ENCODE assay signal across 9 mouse cellular contexts in the genomic region with DNA sequence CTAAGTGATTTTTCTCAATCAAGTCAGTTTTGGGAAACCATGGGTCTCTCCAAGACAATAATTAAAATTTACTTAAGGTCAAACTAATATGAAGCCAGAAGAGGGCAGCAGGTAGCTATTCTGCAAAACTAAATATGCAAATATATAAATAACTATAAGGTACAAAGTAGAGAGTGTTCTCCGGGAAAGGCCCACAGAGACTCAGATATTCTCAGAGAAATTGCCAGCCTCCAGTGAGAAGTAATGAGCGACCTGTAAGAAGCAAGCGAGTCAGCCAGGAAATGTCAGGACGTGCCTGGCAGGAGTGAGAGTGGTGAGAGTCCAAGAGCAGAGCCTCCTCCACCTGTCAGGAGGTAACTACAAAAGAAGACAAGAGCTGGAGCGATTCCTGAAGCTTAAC. TPM values are rescaled to one million over a fixed set of nuclear protein-coding genes. Genes with fewer than 3 reads are reported as not detected.
DNase-seq lines count a peak whose midpoint lies in the region; ATAC-seq and TF ChIP-seq lines count a peak whose summit lies in the region.
"Had no signal": no experiment of that assay in that cellular context is flagged by ENCODE, and none has a peak within 500 bp of the region (broad histone marks: within the 10 kb centered on the region; RNA-seq: fewer than 3 reads in every experiment).

No protein-coding gene starts in this region.

- no peak for TF ChIP-seq CTCF in thymus, adult 2 months (IDR thresholded peaks at IDR 0.05; ENCODE audit: borderline replicate concordance, control insufficient read depth, extremely low read depth, insufficient read depth, low read length, poor library complexity)

- H3K36me3 ChIP-seq in heart, embryonic 14.5 days (ENCODE audit: control insufficient read depth, insufficient read depth, low read length): no peaks in the 10 kb centered on the region
- H3K36me3 ChIP-seq in heart, embryonic 10.5 days: no peaks in the 10 kb centered on the region
- H3K36me3 ChIP-seq in thymus, adult 2 months (ENCODE audit: control insufficient read depth, insufficient read depth, low read length): no peaks in the 10 kb centered on the region
- H3K36me3 ChIP-seq: lung, embryonic 15.5 days had no signal

- H3K4me2 ChIP-seq in heart, embryonic 14.5 days (ENCODE audit: low read length): peak overlapping the region; percentile 39; the same call in 1 of the 2 replicates
- H3K4me2 ChIP-seq: lung, embryonic 15.5 days had no signal

- no peak for DNase-seq in heart, embryonic 10.5 days (ENCODE audit: low spot score)
- DNase-seq in thymus, adult 2 months: peak; percentile 15
- DNase-seq in thymus, adult 18-20 months: no peak
- DNase-seq in right cerebral cortex, postnatal 36 days (ENCODE audit: low spot score in 2 of 2): no peak
- DNase-seq in left cerebral cortex, postnatal 36 days (ENCODE audit: low spot score in 2 of 2): no peak
- no peak for DNase-seq in urinary bladder, postnatal 10 days (ENCODE audit: low spot score)

- WGBS in heart, embryonic 14.5 days: 36% methylated on average over 5 of the region's 5 CpGs
- WGBS in heart, embryonic 10.5 days: 57% methylated on average over 5 of the region's 5 CpGs
- 60% methylated on average over 5 of the region's 5 CpGs for WGBS in thymus, adult 2 months

- H3K27ac ChIP-seq in heart, embryonic 14.5 days (replicated peaks in 1 of 2; ENCODE audit: control insufficient read depth in 1 of 2, insufficient read depth in 1 of 2, low read depth in 2 of 2, low read length in 2 of 2): no peak overlapping the region
- no peak overlapping the region for H3K27ac ChIP-seq in heart, embryonic 10.5 days
- H3K27ac ChIP-seq in thymus, adult 2 months (ENCODE audit: control insufficient read depth, insufficient read depth, low read length): no peak overlapping the region
- H3K27ac ChIP-seq: lung, embryonic 15.5 days had no signal

- intact Hi-C loops in left cerebral cortex, postnatal 36 days (cut with DNase I): loop anchor here (5.0 kb wide), 2 partner anchors 36 to 81 kb away; no protein-coding TSS in a partner anchor

- no peaks in the 10 kb centered on the region for H3K27me3 ChIP-seq in heart, embryonic 14.5 days (ENCODE audit: control insufficient read depth, insufficient read depth, low read length)
- H3K27me3 ChIP-seq in heart, embryonic 10.5 days (ENCODE audit: insufficient read depth, poor library complexity, severe bottlenecking): no peaks in the 10 kb centered on the region
- no peaks in the 10 kb centered on the region for H3K27me3 ChIP-seq in thymus, adult 2 months (ENCODE audit: control insufficient read depth, insufficient read depth, low read length)
- H3K27me3 ChIP-seq: lung, embryonic 15.5 days had no signal

- peaks cover 0 to 2% of the 10 kb centered on the region in 2 experiments; a peak in 1 of 4 replicates for H3K4me1 ChIP-seq in heart, embryonic 14.5 days (ENCODE audit: control insufficient read depth in 2 of 2, insufficient read depth in 2 of 2, low read length in 2 of 2)
- H3K4me1 ChIP-seq in heart, embryonic 10.5 days: peaks cover 11% of the 10 kb centered on the region
- H3K4me1 ChIP-seq in thymus, adult 2 months (replicated peaks; ENCODE audit: control insufficient read depth, insufficient read depth, low read length): peaks cover 7% of the 10 kb centered on the region

- no peak for TF ChIP-seq POLR2A in thymus, adult 2 months (IDR thresholded peaks at IDR 0.05; ENCODE audit: control insufficient read depth, extremely low read depth, insufficient read depth, low read length, poor library complexity)

- no peak overlapping the region for H3K4me3 ChIP-seq in heart, embryonic 14.5 days (ENCODE audit: control insufficient read depth in 1 of 2, insufficient read depth in 1 of 2, low read depth in 1 of 2, low read length in 2 of 2)
- H3K4me3 ChIP-seq in heart, embryonic 10.5 days: no peak overlapping the region
- no peak overlapping the region for H3K4me3 ChIP-seq in thymus, adult 2 months (ENCODE audit: control insufficient read depth, insufficient read depth, low read length)
- H3K4me3 ChIP-seq: lung, embryonic 15.5 days had no signal

- no peak overlapping the region for H3K9ac ChIP-seq in heart, embryonic 14.5 days (ENCODE audit: low read length)
- H3K9ac ChIP-seq: lung, embryonic 15.5 days had no signal

- no peaks in the 10 kb centered on the region for H3K9me3 ChIP-seq in heart, embryonic 14.5 days (ENCODE audit: control insufficient read depth, low read length)
- H3K9me3 ChIP-seq in heart, embryonic 10.5 days: no peaks in the 10 kb centered on the region
- H3K9me3 ChIP-seq: lung, embryonic 15.5 days had no signal

- ATAC-seq in heart, embryonic 14.5 days (ENCODE audit: insufficient number of reproducible peaks, insufficient read depth, low FRiP score, low read depth): no peak
- peak; percentile 42 to 56; a peak in 2 of 4 replicates for ATAC-seq in hematopoietic stem cell, adult 5-6 weeks (replicated peaks in 1 of 2; ENCODE audit: insufficient read depth in 1 of 2, low FRiP score in 2 of 2, low TSS enrichment in 1 of 2, low read depth in 1 of 2, poor library complexity in 2 of 2, severe bottlenecking in 2 of 2)

RNA-seq across cellular contexts. Expression of gene Hs2st1, which starts 39.0 kb away (rescaled TPM):
- polyA plus RNA-seq in heart, embryonic 14.5 days (2014; fragmentation: Nextera tagmentation; extraction: Ambion mirVana): 7.0 and 8.6 TPM in 2 replicates
- 8.6 and 14.0 TPM in 2 replicates for polyA plus RNA-seq in heart, embryonic 10.5 days (2016; fragmentation: Nextera tagmentation; extraction: Ambion mirVana)
- polyA plus RNA-seq in thymus, adult 2 months (2012; rRNA removed): 7.8 and 8.2 TPM in 2 replicates
- total RNA-seq in hematopoietic stem cell, adult 5-6 weeks (2017): 15.8 and 16.8 TPM in 2 replicates
- total RNA-seq in left cerebral cortex, postnatal 36 days (2021): 10 to 100 TPM; 56.2 to 58.7 TPM

RNA-seq across cellular contexts. Expression of gene Selenof, which starts 39.1 kb away (rescaled TPM):
- polyA plus RNA-seq in heart, embryonic 14.5 days (2014; fragmentation: Nextera tagmentation; extraction: Ambion mirVana): 340 and 384 TPM in 2 replicates
- 459 and 498 TPM in 2 replicates for polyA plus RNA-seq in heart, embryonic 10.5 days (2016; fragmentation: Nextera tagmentation; extraction: Ambion mirVana)
- polyA plus RNA-seq in thymus, adult 2 months (2012; rRNA removed): 113 and 129 TPM in 2 replicates
- total RNA-seq in hematopoietic stem cell, adult 5-6 weeks (2017): 485 and 587 TPM in 2 replicates
- total RNA-seq in left cerebral cortex, postnatal 36 days (2021): 100 to 1,000 TPM; 205 to 224 TPM
